Mouse (Mus musculus) testis, adult 2 months (tissue): Measurements from ENCODE around the gene Tspan6. TPM values are rescaled to one million over a fixed set of nuclear protein-coding genes. Genes with fewer than 3 reads are reported as not detected.

Source experiments
- H3K27ac ChIP-seq: fragments of 200-500 bp; 2 replicates; pipeline ENCODE4 v1.5.1; 2012; ENCODE audit warnings: low read depth, low read length; ENCODE audit not compliant: control insufficient read depth, insufficient read depth
- H3K27me3 ChIP-seq: fragments of 200-500 bp; 2 replicates; pipeline ENCODE4 v1.6.1; 2012; ENCODE audit warnings: mild to moderate bottlenecking, low read length, moderate library complexity; ENCODE audit not compliant: control insufficient read depth, insufficient read depth
- H3K36me3 ChIP-seq: fragments of 200-500 bp; 2 replicates; pipeline ENCODE4 v1.6.1; 2012; ENCODE audit warnings: mild to moderate bottlenecking, low read length; ENCODE audit not compliant: control insufficient read depth, insufficient read depth
- H3K4me1 ChIP-seq: fragments of 200-500 bp; 2 replicates; pipeline ENCODE4 v1.6.1; 2012; ENCODE audit warnings: low read length; ENCODE audit not compliant: control insufficient read depth, insufficient read depth
- H3K4me3 ChIP-seq: fragments of 200-500 bp; 2 replicates; pipeline ENCODE4 v1.5.1; 2012; ENCODE audit warnings: low read depth, mild to moderate bottlenecking, low read length, moderate library complexity, mixed read lengths; ENCODE audit not compliant: control insufficient read depth
- CTCF ChIP-seq: fragments of 200-500 bp; IDR thresholded peaks from 2 replicates; pipeline ENCODE4 v1.5.1; 2012; ENCODE audit warnings: low read depth, mild to moderate bottlenecking, inconsistent platforms, low read length, moderate library complexity; ENCODE audit not compliant: control insufficient read depth, insufficient read depth, insufficient replicate concordance
- POLR2A ChIP-seq: fragments of 200-500 bp; IDR thresholded peaks from 2 replicates; pipeline ENCODE4 v1.6.1; 2012; ENCODE audit warnings: low read depth, mild to moderate bottlenecking, inconsistent platforms, low read length, moderate library complexity; ENCODE audit not compliant: control insufficient read depth
- polyA plus RNA-seq: library from polyadenylated mRNA; depleted of rRNA; stranded (reverse); fragments of >200 nt; gene quantifications from 2 replicates; pipeline ENCODE4 v1.2.3, GENCODE M21; 2012; rRNA removed

The Tspan6 gene
- polyA plus RNA-seq, 1 experiment: 125 TPM

GRCm38 (mm10) chrX:133853637-133854036, 44.6 kb downstream of the Tspan6 start:
- Histone ChIP-seq H3K4me3 (no peak overlapping the region), H3K27ac (no peak overlapping the region), H3K27me3 (no peaks in the 10 kb centered on the region), H3K36me3 (no peaks in the 10 kb centered on the region), H3K4me1 (no peaks in the 10 kb centered on the region)
- TF ChIP-seq CTCF (no peak), POLR2A (no peak)

GRCm38 (mm10) chrX:133850680-133851079, 47.5 kb downstream of the Tspan6 start, which contains the start of gene Tnmd:
Tnmd (plus strand) TSS chrX:133850980.
- no peaks in the 10 kb centered on the region for H3K4me1 ChIP-seq
- H3K27me3 ChIP-seq: no peaks in the 10 kb centered on the region
- TF ChIP-seq POLR2A: no peak
- no peak for TF ChIP-seq CTCF
- H3K4me3 ChIP-seq: no peak within 1 kb of the TSS
- no peaks in the 10 kb centered on the region for H3K36me3 ChIP-seq
- no peak within 1 kb of the TSS for H3K27ac ChIP-seq

Other genes starting within 250 kb of the Tspan6 start
- 0.06 and 0.09 TPM in 2 replicates for gene Pcdh19, start 209.4 kb downstream of the Tspan6 start, polyA plus RNA-seq
- gene Tnmd, start 47.4 kb downstream of the Tspan6 start, polyA plus RNA-seq: not detected in 2 replicates
- 0.72 and 0.78 TPM in 2 replicates for gene Srpx2, start 10.0 kb upstream of the Tspan6 start, polyA plus RNA-seq
- gene Sytl4, start 83.4 kb upstream of the Tspan6 start, polyA plus RNA-seq: 3.5 and 5.1 TPM in 2 replicates
- gene Cstf2, start 160.8 kb upstream of the Tspan6 start, polyA plus RNA-seq: 48.5 and 49.4 TPM in 2 replicates